Mouse (Mus musculus) kidney, adult 9 months (tissue): Measurements from ENCODE around the gene Qrich2.

Source experiments
- DNase-seq: peaks from one replicate; pipeline ENCODE4 v3.0.0; 2022

Gene Qrich2

GRCm38 (mm10) chr11:116405601-116406000, 60.4 kb downstream of the Qrich2 start:
- no peak for DNase-seq

GRCm38 (mm10) chr11:116400560-116400959, 65.5 kb downstream of the Qrich2 start:
- no peak for DNase-seq

GRCm38 (mm10) chr11:116398348-116398677, 67.7 kb downstream of the Qrich2 start:
- no peak for DNase-seq

GRCm38 (mm10) chr11:116397517-116398347, 68.3 kb downstream of the Qrich2 start:
- no peak for DNase-seq

GRCm38 (mm10) chr11:116396934-116397330, 69.1 kb downstream of the Qrich2 start:
- DNase-seq: no peak

- DNase-seq: no peak
Measured at GRCm38 (mm10) chr11:116396276-116396933, 69.6 kb downstream of the Qrich2 start.

- no peak for DNase-seq
Measured at GRCm38 (mm10) chr11:116394769-116395168, 71.3 kb downstream of the Qrich2 start.
